Mouse (Mus musculus) liver, adult 2 months (tissue): ENCODE measurements at regions not wholly inside any gene's neighbourhood (a gene's known extent, or its start where the extent isn't known, plus 50 kb on each side); places are given as distances from the start of the nearest gene placed in this dataset.

ENCODE experiments used
- DNase-seq: peaks from one replicate; pipeline ENCODE4 v3.0.0-alpha.2; 2011; ENCODE audit warnings: low read depth, low spot score; ENCODE audit errors: extremely low read depth
- H3K27ac ChIP-seq: fragments of 200-500 bp; replicated peaks from 2 replicates; pipeline ENCODE4 v1.5.1; 2012; ENCODE audit warnings: low read depth, mild to moderate bottlenecking, control low read depth, inconsistent platforms, low read length; ENCODE audit not compliant: insufficient read depth
- H3K27me3 ChIP-seq: fragments of 200-500 bp; 2 replicates; pipeline ENCODE4 v1.6.1; 2012; ENCODE audit warnings: mild to moderate bottlenecking, moderate library complexity, low read length, inconsistent platforms; ENCODE audit not compliant: control insufficient read depth, insufficient read depth
- H3K36me3 ChIP-seq: fragments of 200-500 bp; 2 replicates; pipeline ENCODE4 v1.6.1; 2012; ENCODE audit warnings: low read length, inconsistent platforms; ENCODE audit not compliant: control insufficient read depth, insufficient read depth
- H3K4me1 ChIP-seq: fragments of 200-500 bp; 2 replicates; pipeline ENCODE4 v1.6.1; 2011; ENCODE audit warnings: low read length; ENCODE audit not compliant: control insufficient read depth, insufficient read depth
- H3K4me3 ChIP-seq: fragments of 200-500 bp; 2 replicates; pipeline ENCODE4 v1.5.1; 2011; ENCODE audit warnings: low read depth, mild to moderate bottlenecking, control low read depth, low read length, moderate library complexity; ENCODE audit not compliant: insufficient read depth
- H3K79me2 ChIP-seq: fragments of 200-500 bp; 2 replicates; pipeline ENCODE4 v1.6.1; 2012; ENCODE audit warnings: inconsistent platforms, mild to moderate bottlenecking, low read length, moderate library complexity; ENCODE audit not compliant: control insufficient read depth, insufficient read depth
- H3K9ac ChIP-seq: fragments of 200-500 bp; 2 replicates; pipeline ENCODE4 v1.6.1; 2012; ENCODE audit warnings: low read depth, mild to moderate bottlenecking, control low read depth, inconsistent platforms, low read length
- CTCF ChIP-seq: fragments of 200-500 bp; IDR thresholded peaks from 2 replicates; pipeline ENCODE4 v1.5.1; 2011; ENCODE audit warnings: low read depth, low read length, control low read depth
- POLR2A ChIP-seq: fragments of 200-500 bp; IDR thresholded peaks from 2 replicates; pipeline ENCODE4 v1.6.1; 2011; ENCODE audit warnings: low read length, control low read depth; ENCODE audit not compliant: insufficient read depth; ENCODE audit errors: extremely low read depth
- WGBS: fragments of 180-500 bp; shearing (Covaris S2); methylation state at CpG from one replicate; pipeline ENCODE4 v1.1.7; 2018; 5-methylcytosine and 5-hydroxymethylcytosine counted together

GRCm38 (mm10) chr10:56546824-56547223 is 169.7 kb downstream of the Gja1 start:
- no peak for TF ChIP-seq CTCF
- no peak for TF ChIP-seq POLR2A
- Histone ChIP-seq H3K9ac (no peak overlapping the region), H3K4me3 (no peak overlapping the region), H3K79me2 (no peaks in the 10 kb centered on the region), H3K4me1 (no peaks in the 10 kb centered on the region), H3K27me3 (no peaks in the 10 kb centered on the region), H3K36me3 (no peaks in the 10 kb centered on the region), H3K27ac (no peak overlapping the region)
- 60% methylated on average over 2 of the region's 2 CpGs for WGBS
- no peak for DNase-seq

DNA sequence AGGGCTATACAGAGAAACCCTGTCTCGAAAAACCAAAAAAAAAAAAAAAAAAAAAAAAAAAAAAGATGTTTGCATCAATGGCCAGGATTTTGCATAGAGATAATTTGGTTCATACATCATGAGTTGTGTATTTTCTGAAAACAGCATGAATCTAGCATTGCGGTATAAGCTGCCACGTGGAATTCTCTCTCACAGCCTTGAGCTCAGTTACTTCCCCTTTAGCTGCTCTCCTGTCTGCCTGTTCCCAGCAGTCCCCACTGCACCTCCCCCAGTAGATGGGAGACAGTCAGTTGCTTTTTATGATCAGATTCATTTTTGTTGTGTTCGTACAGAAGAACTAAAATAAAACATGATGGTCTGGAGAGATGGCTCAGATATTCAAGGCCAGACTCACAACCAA is 170.7 kb downstream of the Gja1 start:
- no peaks in the 10 kb centered on the region for H3K79me2 ChIP-seq
- WGBS, result 81% methylated on average over 3 of the region's 4 CpGs
- H3K27me3 ChIP-seq, result no peaks in the 10 kb centered on the region
- H3K9ac ChIP-seq, result no peak overlapping the region
- DNase-seq, result no peak
- no peak overlapping the region for H3K27ac ChIP-seq
- no peak overlapping the region for H3K4me3 ChIP-seq
- H3K36me3 ChIP-seq, result no peaks in the 10 kb centered on the region
- TF ChIP-seq CTCF, result no peak
- no peak for TF ChIP-seq POLR2A
- no peaks in the 10 kb centered on the region for H3K4me1 ChIP-seq

DNA sequence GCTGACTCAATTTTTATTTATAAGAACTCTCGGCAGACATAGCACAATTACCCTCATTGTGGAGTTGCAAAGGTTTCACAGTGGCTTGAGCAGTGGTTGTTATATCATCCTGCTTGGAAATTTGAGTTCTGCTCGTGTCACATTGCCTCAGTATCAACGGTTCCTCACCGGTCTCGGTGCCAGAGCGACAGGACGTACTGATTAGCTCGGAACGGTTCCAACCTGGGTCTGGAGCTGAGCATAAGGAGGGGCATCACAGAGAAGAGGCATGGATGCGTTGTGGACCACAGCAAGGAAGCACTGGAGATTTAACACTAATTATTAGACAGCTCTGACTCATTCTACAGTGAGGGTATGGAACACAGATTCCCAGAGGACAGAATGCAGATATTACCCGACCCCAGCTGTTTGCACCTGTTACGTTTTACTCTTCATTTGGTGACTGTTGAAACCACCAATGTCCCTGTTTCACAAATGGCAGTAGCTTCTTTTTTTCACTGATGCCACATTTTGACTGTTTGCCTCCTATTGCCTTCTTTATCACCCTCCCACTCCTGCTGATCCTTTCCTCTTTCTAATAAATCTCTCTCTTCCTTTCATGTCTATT is 189.8 kb downstream of the Gja1 start:
- no peak overlapping the region for H3K9ac ChIP-seq
- no peaks in the 10 kb centered on the region for H3K36me3 ChIP-seq
- 0 out of 2 replicates have a peak, but pooled peaks cover 2% of the 10 kb centered on the region for H3K27me3 ChIP-seq
- no peaks in the 10 kb centered on the region for H3K79me2 ChIP-seq
- TF ChIP-seq CTCF (no peak), POLR2A (no peak)
- no peak overlapping the region for H3K4me3 ChIP-seq
- 84% methylated on average over 12 of the region's 12 CpGs for WGBS
- DNase-seq, result no peak
- H3K27ac ChIP-seq, result no peak overlapping the region
- H3K4me1 ChIP-seq, result no peaks in the 10 kb centered on the region

- Histone ChIP-seq H3K27ac (no peak overlapping the region), H3K79me2 (no peaks in the 10 kb centered on the region), H3K36me3 (no peaks in the 10 kb centered on the region), H3K27me3 (no peaks in the 10 kb centered on the region), H3K4me3 (no peak overlapping the region), H3K9ac (no peak overlapping the region), H3K4me1 (no peaks in the 10 kb centered on the region)
- no peak for TF ChIP-seq POLR2A
- no peak for TF ChIP-seq CTCF
- WGBS, result 32% methylated on average over 6 of the region's 6 CpGs
- peak; percentile 11 for DNase-seq
Observed at GRCm38 (mm10) chr10:56582065-56582464, 204.9 kb downstream of the Gja1 start.

DNA sequence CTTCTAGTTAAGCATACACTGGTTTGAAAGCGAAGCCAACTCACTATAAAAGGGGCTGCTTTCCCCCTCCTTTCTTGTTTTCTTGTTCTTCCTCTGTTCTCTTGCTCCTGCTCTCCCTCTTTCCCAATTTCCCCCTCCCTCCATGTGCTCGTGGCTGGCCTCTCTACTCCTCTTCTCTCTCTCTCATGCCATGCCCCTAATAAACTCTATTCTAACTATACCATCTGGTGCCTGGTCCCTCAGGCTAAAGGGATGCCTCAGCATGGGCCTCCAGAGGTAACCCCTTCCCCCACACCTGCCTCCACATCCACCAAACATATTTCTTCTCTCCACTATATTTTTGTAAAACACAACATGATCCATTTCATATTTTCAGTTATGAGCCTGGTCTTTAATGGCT is 210.1 kb downstream of the Gja1 start:
- TF ChIP-seq POLR2A (no peak), CTCF (no peak)

GRCm38 (mm10) chr10:56597382-56597781 is 220.3 kb downstream of the Gja1 start:
- no peak for TF ChIP-seq CTCF
- TF ChIP-seq POLR2A, result no peak
- Histone ChIP-seq H3K27ac (no peak overlapping the region), H3K9ac (no peak overlapping the region), H3K27me3 (no peaks in the 10 kb centered on the region), H3K79me2 (no peaks in the 10 kb centered on the region), H3K36me3 (no peaks in the 10 kb centered on the region), H3K4me3 (no peak overlapping the region), H3K4me1 (no peaks in the 10 kb centered on the region; the same call in 1 of the 2 replicates)
- DNase-seq, result peak; percentile 10
- 54% methylated on average over 5 of the region's 5 CpGs for WGBS

More for the DNA sequence above, 210.1 kb downstream of the Gja1 start:
- DNase-seq, result no peak
- Histone ChIP-seq H3K4me3 (no peak overlapping the region), H3K4me1 (no peaks in the 10 kb centered on the region), H3K9ac (no peak overlapping the region), H3K27ac (no peak overlapping the region), H3K27me3 (no peaks in the 10 kb centered on the region), H3K36me3 (no peaks in the 10 kb centered on the region), H3K79me2 (no peaks in the 10 kb centered on the region)
- 65% methylated on average over 2 of the region's 2 CpGs for WGBS
